Mouse (Mus musculus) liver, embryonic 14.5 days (tissue): ENCODE results near the gene Polr2f.

Source experiments
- CTCF ChIP-seq: IDR thresholded peaks from 2 replicates; pipeline ENCODE4 v1.5.1; 2016; ENCODE audit warnings: antibody characterized with exemption, low read depth, control low read depth
- EP300 ChIP-seq: IDR thresholded peaks from 2 replicates; pipeline ENCODE4 v1.6.1; 2016; ENCODE audit warnings: antibody characterized with exemption, low read depth

DNA sequence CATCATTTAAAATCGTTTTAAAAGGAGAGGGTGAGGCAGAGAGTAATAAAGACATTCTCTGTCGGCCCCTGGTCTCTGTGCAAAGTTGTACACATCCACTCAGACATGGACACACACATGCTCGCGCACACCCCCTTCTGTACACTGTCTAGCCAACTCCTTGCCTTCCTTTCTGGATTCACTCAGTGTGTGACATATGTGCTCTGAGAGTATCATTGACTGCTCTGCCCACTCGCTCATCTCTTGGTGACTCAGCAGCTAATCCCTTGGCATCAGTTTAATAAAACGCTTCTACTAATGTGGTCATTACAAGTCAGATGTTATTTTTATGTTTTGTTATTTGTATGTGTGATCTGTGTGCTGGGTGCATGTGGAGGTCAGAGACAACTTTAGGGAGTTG lies 48.5 kb upstream of the Polr2f start:
- TF ChIP-seq CTCF (no peak), EP300 (no peak)
